Mouse (Mus musculus) megakaryocyte-erythroid progenitor cell, adult 5-6 weeks (primary cell): ENCODE measurements around the gene Tbx4. TPM values are rescaled to one million over a fixed set of nuclear protein-coding genes. Genes with fewer than 3 reads are reported as not detected.

Source experiments
- ATAC-seq: replicated peaks from 2 replicates; pipeline ENCODE4 v1.8.0; 2016; ENCODE audit warnings: mild to moderate bottlenecking, inconsistent platforms; ENCODE audit not compliant: severe bottlenecking, poor library complexity, low FRiP score, low TSS enrichment
- total RNA-seq, 2 experiments: library from RNA; stranded (forward) in 1 of 2; stranded (reverse) in 1 of 2; fragments of 200-1000, 215-1000 nt in 1 of 2; fragments of >200 nt in 1 of 2; fragmentation: Nextera tagmentation in 1 of 2; gene quantifications; 2 replicates each; pipeline ENCODE4 v1.2.3; 2014 to 2017

Gene Tbx4
- total RNA-seq (2014; fragmentation: Nextera tagmentation) (not detected in 2 replicates), total RNA-seq (2017) (0.57 TPM in 1 of 2 replicates, not detected in the other)

DNA sequence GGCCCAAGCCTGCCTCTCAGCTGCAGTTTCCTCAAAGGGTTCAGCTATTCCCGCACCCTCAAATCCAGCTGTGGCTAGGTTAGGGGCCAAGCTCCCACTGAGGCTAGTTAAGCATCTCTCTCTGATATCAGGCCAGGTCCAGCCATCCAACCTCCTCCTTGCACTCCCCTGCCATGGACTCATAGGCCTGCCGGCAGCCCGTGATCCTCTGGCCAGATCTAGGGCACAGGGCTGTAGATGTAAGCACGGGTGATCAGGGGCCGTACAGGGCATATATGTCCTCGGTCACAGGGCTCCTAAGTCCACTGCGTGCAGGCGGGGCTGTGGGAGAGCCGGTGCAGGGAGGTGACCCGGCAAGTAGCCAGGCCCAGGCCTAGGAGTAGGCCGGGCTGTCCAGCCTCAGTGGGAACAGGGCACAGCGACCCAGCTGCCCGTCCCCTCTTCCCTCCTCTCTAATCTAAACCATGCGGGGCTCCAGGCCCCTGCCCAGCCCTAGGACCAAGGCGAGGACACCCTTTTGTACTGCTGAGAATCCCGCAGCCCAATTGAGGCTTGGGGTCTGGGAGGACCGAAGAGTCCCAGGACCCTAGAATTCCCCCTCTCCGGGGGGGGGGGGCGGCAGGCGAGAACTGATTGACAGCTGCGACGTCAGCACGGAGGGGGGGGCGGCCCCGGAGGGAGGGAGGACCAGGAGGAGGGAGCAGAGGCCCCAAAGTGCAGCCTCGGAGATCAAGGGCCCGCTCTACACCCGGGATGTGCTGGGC, at the start of gene Tbx4:
TSS of gene Tbx4 (plus strand) at position 758 of the 764 bp plus-strand sequence.
- ATAC-seq, result no peak

- no peak for ATAC-seq
These were observed 49.5 kb upstream of the Tbx4 start for GRCm38 (mm10) chr11:85836523-85837290.

GRCm38 (mm10) chr11:85837291-85837647, 49.0 kb upstream of the Tbx4 start:
- ATAC-seq, result no peak

GRCm38 (mm10) chr11:85837648-85838423, 48.4 kb upstream of the Tbx4 start:
- ATAC-seq, result no peak

GRCm38 (mm10) chr11:85838424-85839257, 47.6 kb upstream of the Tbx4 start:
- ATAC-seq, result no peak

DNA sequence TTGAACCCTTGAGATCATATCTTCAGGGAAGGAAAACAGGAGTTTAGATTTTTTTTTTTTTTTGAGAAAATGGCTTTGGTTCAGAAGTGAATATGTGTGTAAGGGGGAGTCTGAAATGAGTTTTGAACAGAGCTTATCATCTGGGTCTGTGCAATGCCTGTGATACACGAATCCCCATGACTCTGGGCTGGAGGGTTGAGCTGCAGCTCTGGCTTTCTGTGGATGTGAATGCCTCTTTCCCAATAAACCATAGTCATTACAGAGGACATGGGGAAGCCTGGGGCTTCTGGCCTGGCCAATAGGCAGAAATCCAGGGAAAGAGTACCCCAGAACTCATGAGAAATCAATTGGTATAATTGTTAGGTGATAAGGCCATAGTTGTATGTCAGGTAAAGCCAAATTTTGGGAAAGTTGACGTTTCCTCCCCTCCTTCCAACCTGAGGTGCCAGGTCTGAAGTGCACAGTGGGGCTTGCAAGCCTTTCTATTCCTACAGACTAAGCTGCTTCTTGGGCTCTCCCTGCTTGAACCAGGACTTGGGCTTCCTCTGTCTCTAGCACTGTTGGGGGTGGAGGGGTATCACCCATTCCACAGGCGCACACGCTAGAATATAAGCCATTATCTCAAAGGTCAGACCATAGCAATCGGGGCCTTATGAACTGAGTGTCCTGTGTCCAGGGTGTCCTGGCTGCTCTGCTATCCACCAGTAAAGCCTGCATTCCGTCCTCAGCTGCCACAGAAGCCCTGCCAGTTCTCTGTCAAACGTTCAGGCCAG, 46.8 kb upstream of the Tbx4 start:
- ATAC-seq, result no peak

DNA sequence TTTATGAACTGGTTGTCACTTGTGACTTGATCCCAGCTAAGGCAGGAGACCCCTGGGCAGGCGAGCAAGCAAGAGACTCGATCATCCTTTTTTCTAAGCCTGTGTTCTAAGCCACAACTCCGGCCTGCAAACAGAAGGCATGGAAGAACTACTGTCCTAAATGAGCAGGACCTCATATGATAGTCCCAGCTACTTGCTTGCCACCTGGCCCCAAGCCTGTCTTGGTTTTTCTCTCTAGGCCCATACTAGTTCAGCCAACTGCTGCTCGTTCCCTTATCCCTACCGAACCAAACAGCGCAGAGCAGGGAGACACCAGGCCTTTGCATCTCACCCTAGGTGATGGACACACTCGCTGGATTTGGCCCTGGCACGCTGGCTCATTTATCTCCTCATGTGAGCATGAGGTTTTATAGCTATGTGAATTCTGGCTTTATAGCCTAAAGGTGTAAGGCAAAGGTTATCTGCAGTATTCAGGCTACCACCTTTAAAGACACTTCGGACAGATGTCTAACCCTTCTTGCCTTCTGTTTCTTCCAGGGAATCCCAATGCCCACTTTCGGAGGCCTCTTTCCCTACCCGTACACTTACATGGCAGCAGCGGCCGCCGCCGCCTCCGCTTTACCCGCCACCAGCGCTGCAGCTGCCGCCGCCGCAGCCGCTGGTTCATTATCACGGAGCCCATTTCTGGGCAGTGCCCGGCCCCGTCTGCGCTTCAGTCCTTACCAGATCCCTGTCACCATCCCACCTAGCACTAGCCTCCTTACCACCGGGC, 46.0 kb upstream of the Tbx4 start:
- no peak for ATAC-seq

GRCm38 (mm10) chr11:85840803-85841145, 45.4 kb upstream of the Tbx4 start:
- ATAC-seq, result no peak

DNA sequence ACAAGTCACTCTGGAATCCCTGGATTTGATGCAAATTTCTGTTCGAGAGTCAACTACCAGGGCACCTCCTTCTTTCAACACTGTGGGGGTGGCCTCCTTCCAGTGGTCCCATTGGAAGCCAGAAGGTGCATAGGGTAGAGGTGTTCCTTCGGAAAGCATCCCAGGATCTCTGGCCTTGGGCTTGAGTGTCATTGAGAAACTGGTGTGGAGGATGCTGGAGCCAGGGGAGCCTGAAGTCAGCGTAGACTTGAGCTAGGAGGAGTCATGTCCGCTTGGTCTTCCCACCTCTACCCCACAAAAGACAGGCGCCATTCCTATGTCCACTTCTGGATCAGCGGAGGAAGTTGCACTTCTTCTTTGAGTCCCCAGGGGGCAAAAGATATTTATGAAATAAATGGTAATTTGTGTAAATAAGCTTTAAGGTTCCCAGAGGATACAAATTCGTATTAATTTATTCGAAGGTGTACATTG, 45.0 kb upstream of the Tbx4 start:
- no peak for ATAC-seq

DNA sequence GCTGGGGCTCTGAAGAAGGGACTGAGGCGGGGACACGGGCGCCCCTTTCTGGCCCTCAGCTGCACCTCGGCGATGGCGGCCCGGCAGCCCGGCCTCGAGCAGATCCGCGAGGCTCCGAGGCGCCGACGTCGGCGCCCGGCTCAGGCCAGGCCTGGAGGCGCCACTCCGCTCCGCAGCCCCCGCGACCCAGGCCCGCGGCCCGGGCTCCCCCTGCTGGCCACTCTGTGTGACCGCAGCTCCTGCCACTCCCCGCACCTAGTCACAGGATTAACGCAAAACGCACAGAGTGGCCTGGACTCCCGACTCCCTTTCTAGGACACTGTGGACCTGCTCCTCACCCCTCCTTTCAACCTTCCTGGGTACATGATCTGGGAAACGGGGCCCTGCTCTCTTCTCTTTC, 44.2 kb upstream of the Tbx4 start:
- ATAC-seq, result no peak

DNA sequence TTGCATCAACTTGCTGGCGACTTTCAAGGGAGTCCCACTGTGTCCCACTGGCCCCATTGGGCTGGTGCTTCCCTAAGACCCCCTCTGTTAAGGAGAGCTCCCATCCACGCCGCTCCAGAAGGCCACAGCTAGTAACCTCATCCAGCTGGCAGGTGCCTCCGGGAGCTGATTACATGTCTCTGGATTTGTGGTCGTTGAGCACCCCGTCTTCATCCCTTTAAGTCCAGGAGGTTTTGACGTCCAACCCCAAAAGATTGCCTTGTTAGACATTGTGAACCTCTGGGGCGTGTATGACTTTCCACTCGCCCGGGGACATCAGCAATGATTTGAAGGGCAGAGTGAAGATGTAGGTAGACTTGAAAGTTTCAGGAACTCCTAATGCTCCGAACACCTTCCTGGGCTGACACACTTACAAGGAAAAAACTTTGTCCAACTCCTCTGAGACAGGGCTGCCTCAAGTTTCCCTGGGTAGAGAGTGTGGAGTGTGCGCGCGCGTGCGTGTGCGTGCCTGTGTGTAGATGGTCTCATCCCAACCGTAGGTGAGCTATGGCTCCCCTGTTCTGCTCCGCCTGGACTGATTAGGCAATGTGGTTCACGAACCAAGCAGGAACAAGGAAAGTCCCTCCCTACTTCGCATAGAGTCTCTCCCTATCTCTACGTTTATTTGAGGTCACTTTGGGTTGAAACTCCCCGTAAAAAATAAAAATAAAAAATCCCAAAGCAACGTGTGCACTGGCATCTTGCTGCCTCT, 43.5 kb upstream of the Tbx4 start:
- no peak for ATAC-seq

DNA sequence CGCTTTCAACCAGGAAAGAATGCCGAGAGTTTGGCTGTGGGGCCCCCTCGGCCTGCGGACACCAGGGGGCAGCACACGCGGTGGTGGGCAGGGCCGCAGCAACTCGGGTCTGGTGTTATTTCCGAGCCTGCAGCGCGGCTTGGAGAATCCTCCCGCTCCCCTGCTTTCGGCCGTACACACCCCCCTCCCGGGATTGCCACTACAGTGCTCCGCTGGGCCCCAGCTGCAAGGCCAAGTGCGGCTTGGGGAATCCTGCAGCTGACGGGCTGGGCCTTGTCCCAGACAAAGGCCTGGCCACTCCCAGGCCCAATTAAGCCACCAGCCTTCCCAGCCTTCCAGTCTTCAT, 42.9 kb upstream of the Tbx4 start:
- peak; percentile 68 for ATAC-seq

DNA sequence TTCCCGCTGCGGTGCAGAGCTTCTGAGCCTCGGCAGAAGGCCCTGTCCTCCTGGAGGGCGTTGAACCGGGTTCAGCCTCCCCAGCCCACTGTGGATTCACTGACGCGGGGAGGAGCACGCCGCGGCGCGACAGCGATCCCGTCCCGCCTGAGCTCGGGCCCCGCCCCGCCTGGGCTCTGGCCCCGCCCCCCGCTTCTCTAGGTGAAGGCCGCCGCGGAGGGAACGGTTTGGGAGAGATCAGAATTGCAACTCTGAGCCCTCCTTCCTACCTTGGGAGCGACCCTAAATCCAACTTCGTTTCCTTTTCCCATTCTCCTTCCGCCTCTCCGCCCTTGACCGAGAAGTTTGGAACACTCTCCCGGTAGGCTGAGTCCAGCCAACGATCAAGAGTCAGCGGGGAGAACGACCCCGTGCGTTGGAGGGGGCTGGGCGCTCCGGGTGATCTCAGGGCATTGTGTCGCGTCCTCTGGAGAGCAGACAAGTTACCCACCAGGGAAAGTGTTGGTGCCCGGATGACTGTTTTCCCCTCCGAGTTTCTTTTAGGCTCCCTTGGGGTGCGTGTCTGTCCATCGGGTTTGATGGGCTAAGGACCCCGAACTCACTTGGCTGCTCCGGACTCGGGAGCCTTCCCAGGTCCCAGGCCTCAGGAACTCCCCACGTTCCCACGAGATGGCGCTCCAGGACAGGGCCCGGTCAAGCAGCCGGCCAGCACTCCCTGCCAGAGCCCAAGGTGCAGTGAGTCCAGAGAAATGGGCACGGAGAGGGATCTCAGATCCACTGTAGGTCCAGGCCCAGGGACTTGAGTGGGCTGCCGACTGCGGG, 41.9 kb upstream of the Tbx4 start:
- peak; percentile 45; the same call in 1 of the 2 replicates for ATAC-seq

DNA sequence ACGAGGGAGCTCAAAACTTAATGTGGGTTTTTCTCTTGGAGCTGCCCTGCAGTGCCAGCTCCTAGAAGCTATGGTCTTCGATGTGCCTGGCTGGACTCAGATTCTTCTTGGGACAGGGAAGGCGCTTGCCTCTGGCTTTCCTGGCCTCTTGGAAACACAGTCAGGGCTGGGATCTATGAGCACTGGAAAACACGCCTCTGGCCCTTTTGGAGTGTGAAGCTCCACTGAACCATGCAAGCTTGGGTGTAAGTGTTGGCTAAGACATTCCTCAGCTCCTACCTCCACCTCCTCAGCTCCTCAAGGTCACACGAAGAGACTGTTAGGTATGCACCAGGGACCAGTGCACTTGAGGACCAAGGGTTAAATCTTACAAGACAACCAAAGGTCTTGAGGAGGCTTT, 41.3 kb upstream of the Tbx4 start:
- no peak for ATAC-seq

DNA sequence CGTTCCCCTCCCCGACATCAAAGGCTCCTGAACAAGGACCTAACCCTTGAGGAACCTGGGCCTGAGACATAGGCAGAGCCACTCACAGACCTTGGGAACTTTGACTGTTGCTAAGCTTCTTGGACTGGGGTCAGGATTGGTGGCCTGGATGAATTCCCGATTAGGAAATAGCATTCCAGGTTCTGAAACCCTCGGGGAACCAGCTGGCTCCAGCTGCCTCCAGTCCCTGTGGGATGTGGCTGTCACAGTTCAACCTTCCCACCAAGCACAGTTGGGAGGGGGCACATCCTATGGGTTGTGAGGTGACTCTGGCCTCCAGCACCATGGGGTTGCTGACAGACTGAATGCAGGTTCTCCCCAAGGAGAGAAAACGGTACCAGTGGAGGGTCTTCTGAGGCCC, 40.3 kb upstream of the Tbx4 start:
- ATAC-seq, result no peak

- no peak for ATAC-seq
These were observed 39.7 kb upstream of the Tbx4 start for GRCm38 (mm10) chr11:85846509-85846908.
